Mouse (Mus musculus) liver, embryonic 14.5 days (tissue): ENCODE results near the gene Gngt2.

Experiments used
- CTCF ChIP-seq: IDR thresholded peaks from 2 replicates; pipeline ENCODE4 v1.5.1; 2016; ENCODE audit warnings: antibody characterized with exemption, low read depth, control low read depth
- EP300 ChIP-seq: IDR thresholded peaks from 2 replicates; pipeline ENCODE4 v1.6.1; 2016; ENCODE audit warnings: antibody characterized with exemption, low read depth

DNA sequence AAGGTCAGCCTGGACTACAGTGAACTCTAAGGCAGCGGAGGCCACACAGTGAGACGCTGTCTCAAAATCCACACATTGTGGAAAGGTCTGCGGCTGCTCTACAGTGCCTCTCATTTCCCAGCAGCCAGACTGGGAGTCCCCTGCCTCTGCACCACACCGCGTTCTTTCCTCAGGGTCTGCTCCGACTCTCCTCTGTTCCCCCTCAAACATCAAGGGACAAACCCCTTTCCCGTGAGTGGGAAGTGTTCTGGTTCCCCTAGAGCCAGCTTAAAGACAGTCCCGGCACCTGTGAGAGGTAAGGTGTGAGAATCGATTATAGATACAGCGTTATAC is 4.4 kb downstream of the Gngt2 start:
- TF ChIP-seq EP300 = no peak
- TF ChIP-seq CTCF = no peak
